ENCODE assay signal across 16 mouse cellular contexts in genomic region chr9:76321589-76321988, GRCm38 (mm10). TPM values are rescaled to one million over a fixed set of nuclear protein-coding genes. Genes with fewer than 3 reads are reported as not detected.
DNase-seq lines count a peak whose midpoint lies in the region; ATAC-seq and TF ChIP-seq lines count a peak whose summit lies in the region.
"Had no signal": no experiment of that assay in that cellular context is flagged by ENCODE, and none has a peak within 500 bp of the region (broad histone marks: within the 10 kb centered on the region; RNA-seq: fewer than 3 reads in every experiment).

No protein-coding gene starts in this region.

- H3K27me3 ChIP-seq in hindbrain, embryonic 13.5 days: peaks cover 26% of the 10 kb centered on the region
- H3K27me3 ChIP-seq in hindbrain, embryonic 11.5 days (ENCODE audit: control insufficient read depth, insufficient read depth, low read length): no peaks in the 10 kb centered on the region; the same call in 1 of the 2 replicates
- H3K27me3 ChIP-seq in midbrain, embryonic 15.5 days (replicated peaks): no peaks in the 10 kb centered on the region

- H3K9ac ChIP-seq in hindbrain, embryonic 13.5 days: no peak overlapping the region
- H3K9ac ChIP-seq in hindbrain, embryonic 11.5 days (ENCODE audit: low read depth, low read length): no peak overlapping the region
- H3K9ac ChIP-seq in midbrain, embryonic 15.5 days: no peak overlapping the region
- H3K9ac ChIP-seq: intestine, embryonic 15.5 days had no signal

- H3K4me1 ChIP-seq in hindbrain, embryonic 13.5 days (replicated peaks): peaks cover 12% of the 10 kb centered on the region
- H3K4me1 ChIP-seq in hindbrain, embryonic 11.5 days (replicated peaks; ENCODE audit: control insufficient read depth, insufficient read depth, low read length): 0 out of 2 replicates have a peak, but pooled peaks cover 3% of the 10 kb centered on the region
- peaks cover 13% of the 10 kb centered on the region; the same call in 1 of the 2 replicates for H3K4me1 ChIP-seq in midbrain, embryonic 15.5 days
- H3K4me1 ChIP-seq: intestine, embryonic 15.5 days had no signal

- no peak overlapping the region for H3K27ac ChIP-seq in hindbrain, embryonic 13.5 days
- no peak overlapping the region for H3K27ac ChIP-seq in hindbrain, embryonic 11.5 days (ENCODE audit: low read depth, low read length)
- H3K27ac ChIP-seq in midbrain, embryonic 15.5 days: peak overlapping the region; percentile 73; the same call in 1 of the 2 replicates
- H3K27ac ChIP-seq: intestine, embryonic 15.5 days; macrophage had no signal

- H3K4me3 ChIP-seq in hindbrain, embryonic 13.5 days: peak overlapping the region; percentile 53
- H3K4me3 ChIP-seq in hindbrain, embryonic 11.5 days (ENCODE audit: low read depth, low read length): no peak overlapping the region
- H3K4me3 ChIP-seq in midbrain, embryonic 15.5 days: peak overlapping the region; percentile 56
- H3K4me3 ChIP-seq: myocyte had no signal

- no peaks in the 10 kb centered on the region for H3K36me3 ChIP-seq in hindbrain, embryonic 13.5 days
- no peaks in the 10 kb centered on the region for H3K36me3 ChIP-seq in hindbrain, embryonic 11.5 days (ENCODE audit: control insufficient read depth, insufficient read depth, low read length)
- H3K36me3 ChIP-seq in midbrain, embryonic 15.5 days (replicated peaks): no peaks in the 10 kb centered on the region
- H3K36me3 ChIP-seq: intestine, embryonic 15.5 days had no signal

- 80% methylated on average over 4 of the region's 4 CpGs for WGBS in hindbrain, embryonic 13.5 days
- WGBS in hindbrain, embryonic 11.5 days: 87% methylated on average over 4 of the region's 4 CpGs
- 81% methylated on average over 4 of the region's 4 CpGs for WGBS in midbrain, embryonic 15.5 days

- no peak for TF ChIP-seq CTCF in brain, embryonic 14.5 days (IDR thresholded peaks at IDR 0.05; ENCODE audit: borderline replicate concordance, extremely low read depth, insufficient read depth, insufficient read length)

- no peak for TF ChIP-seq POLR2A in brain, embryonic 14.5 days (IDR thresholded peaks at IDR 0.05; ENCODE audit: borderline replicate concordance, extremely low read depth, insufficient read depth, insufficient read length, poor library complexity, severe bottlenecking)

- no peak for ATAC-seq in hindbrain, embryonic 13.5 days (ENCODE audit: low FRiP score)
- ATAC-seq in hindbrain, embryonic 11.5 days (ENCODE audit: low FRiP score): no peak
- no peak for ATAC-seq in midbrain, embryonic 15.5 days (replicated peaks)
- ATAC-seq: CD4-positive, CD25-positive, alpha-beta regulatory T cell, adult 4 months; intestine, embryonic 15.5 days had no signal

- H3K4me2 ChIP-seq in hindbrain, embryonic 13.5 days: peak overlapping the region; percentile 83
- no peak overlapping the region for H3K4me2 ChIP-seq in hindbrain, embryonic 11.5 days (replicated peaks; ENCODE audit: low read depth, low read length)
- H3K4me2 ChIP-seq in midbrain, embryonic 15.5 days: peak overlapping the region; percentile 87

- DNase-seq in hindbrain, embryonic 11.5 days (ENCODE audit: low spot score): no peak
- DNase-seq in brain, adult 2 months (ENCODE audit: low read depth, low spot score): peak; percentile 20
- peak; percentile 17 for DNase-seq in brain, embryonic 14.5 days (ENCODE audit: low read depth)
- DNase-seq in frontal cortex, postnatal 25 days (ENCODE audit: low spot score in 2 of 2): no peak
- DNase-seq in testis, postnatal 10 days (ENCODE audit: low spot score): no peak
- DNase-seq: adrenal gland, postnatal 10 days; cerebellum, adult 9-10 months; heart, postnatal 10 days; thymus, adult 2 months had no signal

- H3K9me3 ChIP-seq in hindbrain, embryonic 13.5 days: no peaks in the 10 kb centered on the region
- no peaks in the 10 kb centered on the region for H3K9me3 ChIP-seq in hindbrain, embryonic 11.5 days (ENCODE audit: control insufficient read depth, low read length)
- H3K9me3 ChIP-seq in midbrain, embryonic 15.5 days: no peaks in the 10 kb centered on the region
- H3K9me3 ChIP-seq: intestine, embryonic 15.5 days had no signal

RNA-seq across cellular contexts. Expression of gene Hcrtr2, which starts 2.1 kb away (rescaled TPM):
- 4.8 and 6.9 TPM in 2 replicates for polyA plus RNA-seq in hindbrain, embryonic 13.5 days (2015; fragmentation: Nextera tagmentation; extraction: Ambion mirVana)
- polyA plus RNA-seq in hindbrain, embryonic 11.5 days (2014; fragmentation: Nextera tagmentation; extraction: Ambion mirVana): 0.68 and 1.6 TPM in 2 replicates
- polyA plus RNA-seq in brain, embryonic 14.5 days (2012; rRNA removed): 2.1 and 3.4 TPM in 2 replicates
- polyA plus RNA-seq in midbrain, embryonic 15.5 days (2015; fragmentation: Nextera tagmentation; extraction: Ambion mirVana): 7.3 and 10.2 TPM in 2 replicates
- polyA plus RNA-seq: CD4-positive, CD25-positive, alpha-beta regulatory T cell, adult 4 months; liver, embryonic 16.5 days; macrophage; myocyte; thymus, adult 2 months had no signal

Comparison
In these comparisons a context has a peak if more than half of its experiments do, and no peak if none do; other contexts are left out.
1. DNase-seq: peak in brain, adult 2 months (single experiment) and brain, embryonic 14.5 days (single experiment); none in hindbrain, embryonic 11.5 days (single experiment), frontal cortex, postnatal 25 days (0 of 2) and testis, postnatal 10 days (single experiment).